Mouse (Mus musculus) megakaryocyte-erythroid progenitor cell, adult 5-6 weeks (primary cell): ENCODE measurements around the gene Ift80. TPM values are rescaled to one million over a fixed set of nuclear protein-coding genes. Genes with fewer than 3 reads are reported as not detected.
A peak's percentile ranks its signal among the peaks of the same experiment; 100 is the strongest.
"Not testable (repeated sequence)": the region's sequence is repeated elsewhere in the genome, so short reads cannot be mapped to it uniquely, and the experiment has no call there.

Source experiments
- ATAC-seq: replicated peaks from 2 replicates; pipeline ENCODE4 v1.8.0; 2016; ENCODE audit warnings: mild to moderate bottlenecking, inconsistent platforms; ENCODE audit not compliant: severe bottlenecking, poor library complexity, low FRiP score, low TSS enrichment
- total RNA-seq, 2 experiments: library from RNA; stranded (forward) in 1 of 2; stranded (reverse) in 1 of 2; fragments of 200-1000, 215-1000 nt in 1 of 2; fragments of >200 nt in 1 of 2; fragmentation: Nextera tagmentation in 1 of 2; gene quantifications; 2 replicates each; pipeline ENCODE4 v1.2.3; 2014 to 2017

The Ift80 gene
- total RNA-seq, 2 experiments from 2014 or later: 20.1 to 26.8 TPM

GRCm38 (mm10) chr3:69004055-69004436 lies 324 bp downstream of the Ift80 start:
- ATAC-seq: 0 out of 2 replicates have a peak, but pooled peaks have one; percentile 8

- ATAC-seq: no peak
These were observed 1.6 kb downstream of the Ift80 start for GRCm38 (mm10) chr3:69002781-69003180.

DNA sequence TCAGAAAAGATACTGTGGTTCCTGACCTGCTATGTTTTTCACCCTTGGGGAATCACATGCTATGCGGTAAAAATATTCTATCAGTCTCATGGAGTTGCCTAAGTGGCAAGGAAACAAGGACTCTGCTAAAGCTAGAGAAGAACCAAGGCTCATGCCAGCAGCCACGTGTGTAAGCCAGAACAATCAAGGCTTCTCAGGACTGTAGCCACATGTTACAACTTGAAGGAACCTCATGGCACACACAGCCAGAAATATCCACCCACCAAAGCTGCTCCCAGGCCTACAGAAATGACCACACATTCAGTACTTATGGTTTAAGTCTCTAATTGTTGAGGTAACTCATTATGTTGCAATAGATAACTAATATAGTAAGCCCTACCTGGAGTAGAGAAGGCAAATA lies 17.8 kb downstream of the Ift80 start:
- no peak for ATAC-seq

DNA sequence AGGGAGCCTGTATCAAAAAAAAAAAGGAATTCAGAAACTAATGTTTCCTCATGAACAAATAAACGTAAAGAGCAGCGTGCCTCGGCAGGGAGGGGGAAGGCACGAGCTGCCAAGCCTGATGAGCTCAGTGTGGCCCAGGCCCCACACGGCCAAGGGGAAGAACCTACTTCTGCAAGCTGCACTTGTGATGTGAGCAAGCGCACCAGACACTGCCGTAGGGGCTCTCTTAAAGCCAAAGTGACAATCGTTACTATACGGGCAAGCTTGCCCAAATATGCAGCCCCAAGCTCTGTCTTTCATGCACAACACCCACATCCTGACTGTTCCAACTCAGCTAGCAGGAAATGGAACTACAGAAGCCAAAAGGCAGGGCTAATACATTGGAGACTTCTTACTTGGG lies 23.5 kb downstream of the Ift80 start:
- no peak for ATAC-seq

DNA sequence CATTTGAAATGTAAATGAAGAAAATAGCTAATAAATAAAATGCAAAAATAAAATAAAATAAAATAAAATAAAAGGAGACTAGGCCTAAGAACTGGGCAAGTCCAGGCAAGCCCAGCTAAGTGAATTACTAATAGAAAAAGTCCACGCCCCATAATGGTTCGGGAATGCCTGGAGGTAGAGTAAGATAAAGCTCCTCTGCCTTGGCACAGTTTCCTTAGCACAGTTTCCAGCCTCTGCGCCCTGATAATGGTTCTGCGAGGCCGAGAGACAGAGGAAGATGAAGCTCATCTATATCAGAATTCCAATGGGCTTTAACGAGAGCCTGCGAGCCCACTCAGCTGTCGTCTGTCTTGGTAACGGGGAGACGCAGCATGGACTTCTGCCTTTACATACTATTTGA lies 25.2 kb downstream of the Ift80 start:
- ATAC-seq: peak; percentile 85

GRCm38 (mm10) chr3:68977696-68978095 lies 26.7 kb downstream of the Ift80 start:
- ATAC-seq: no peak

DNA sequence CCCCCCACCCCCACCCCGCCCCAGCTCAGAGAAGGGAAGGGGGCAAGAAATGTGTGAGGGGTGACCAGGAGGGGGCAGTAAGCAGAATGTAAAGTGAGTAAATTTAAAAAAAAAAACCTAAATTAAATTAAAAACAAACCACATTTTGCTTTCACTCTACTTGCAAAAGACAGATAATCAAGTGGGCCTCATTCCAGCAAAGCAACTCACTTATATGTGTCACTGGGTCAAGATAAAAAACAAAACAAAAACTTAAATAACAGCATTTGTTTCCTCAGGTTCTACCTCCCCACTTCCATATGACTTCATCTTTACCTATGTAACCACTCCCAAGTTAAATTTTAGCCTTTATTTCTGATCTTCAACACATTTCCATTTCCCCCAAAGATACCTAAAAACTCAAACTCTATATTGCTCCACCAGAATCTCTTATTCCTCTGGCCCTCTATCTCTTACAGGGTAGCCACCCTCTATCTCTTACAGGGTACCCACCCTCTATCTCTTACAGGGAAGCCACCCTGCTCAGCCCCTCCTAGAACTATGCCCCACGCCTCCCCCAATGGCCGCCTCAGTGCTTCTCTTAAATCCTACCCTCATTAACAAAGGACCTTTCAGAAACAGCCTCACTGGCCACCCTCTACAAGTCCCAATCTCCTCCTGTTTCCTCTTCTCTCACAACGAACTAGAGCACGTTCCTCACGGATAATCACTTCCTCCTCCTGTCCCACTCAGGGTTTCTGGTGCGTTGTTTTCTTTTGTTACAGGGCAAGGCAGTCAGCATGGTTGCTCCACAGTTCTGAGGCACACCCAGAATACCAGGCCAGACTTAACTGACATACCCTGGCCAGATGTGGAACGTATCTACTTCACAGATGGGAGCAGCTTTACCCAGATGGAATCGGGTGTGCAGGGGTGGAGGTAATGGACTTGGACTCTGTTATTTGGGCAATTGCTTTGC lies 28.6 kb downstream of the Ift80 start:
- peak; percentile 82 for ATAC-seq

DNA sequence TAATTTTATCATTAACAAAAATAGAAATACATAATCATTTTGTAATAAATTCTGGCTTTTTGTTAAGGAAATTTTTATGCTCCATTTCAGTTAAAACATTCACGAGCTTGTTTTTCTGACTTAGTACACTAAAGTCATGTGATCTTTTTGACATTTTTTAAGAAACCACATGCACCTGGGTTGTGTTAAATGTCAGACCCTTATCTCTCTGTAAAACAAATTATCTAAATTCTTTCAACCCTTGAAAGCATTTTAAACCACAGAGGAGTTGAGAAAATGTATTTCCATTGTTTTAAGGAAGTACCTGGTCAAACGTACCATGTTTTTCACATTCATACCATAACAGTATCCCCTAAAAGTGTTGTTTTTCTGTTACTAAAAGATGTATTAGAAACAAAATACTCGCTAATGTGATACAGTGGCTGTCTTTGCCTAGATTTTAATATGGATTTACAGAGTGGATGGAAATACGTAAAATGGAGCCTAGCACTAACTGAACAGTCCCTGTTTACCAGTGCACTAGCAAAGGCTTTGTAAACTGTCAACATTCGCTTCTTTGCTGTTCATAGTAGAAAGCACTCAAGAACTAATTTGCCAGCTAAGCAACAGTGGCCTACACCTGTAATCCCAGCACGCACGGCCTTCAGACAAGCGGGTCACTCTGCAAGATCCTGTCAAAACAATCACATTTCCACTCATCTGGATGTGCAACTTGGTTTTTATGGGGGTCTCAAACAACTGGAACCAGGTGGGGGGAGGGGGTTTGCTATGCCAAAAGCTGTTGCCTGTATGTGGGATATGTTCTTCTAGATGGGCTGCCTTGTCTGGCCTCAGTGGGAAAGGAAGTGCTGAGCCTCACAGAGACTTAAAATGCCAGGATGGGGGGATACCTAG lies 29.5 kb downstream of the Ift80 start:
- no peak for ATAC-seq

- ATAC-seq: no peak
These were observed 30.8 kb downstream of the Ift80 start for GRCm38 (mm10) chr3:68973574-68973973.

DNA sequence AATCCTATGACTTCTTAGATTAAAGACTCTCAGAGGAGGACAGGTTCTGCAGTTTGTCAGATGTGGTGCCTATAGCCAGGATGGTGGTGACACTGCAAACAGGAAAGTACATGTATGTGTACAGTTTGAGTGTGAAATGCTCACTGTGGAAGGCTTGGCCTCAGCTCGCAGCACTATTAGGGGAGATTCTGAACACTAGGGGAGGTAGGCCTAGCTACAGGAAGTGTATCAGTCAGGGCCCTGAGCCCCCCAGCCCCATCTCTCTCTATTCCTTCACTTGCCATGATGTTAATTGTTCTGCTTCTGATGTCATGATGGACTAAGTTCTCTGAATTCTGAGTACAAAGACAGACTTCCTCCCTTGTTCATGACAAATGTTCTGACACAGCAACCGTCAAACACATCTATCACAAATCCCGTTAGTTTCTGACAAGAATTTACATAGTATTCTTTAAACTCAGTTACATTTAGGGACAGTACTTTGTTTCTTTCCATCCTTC lies 35.2 kb downstream of the Ift80 start:
- ATAC-seq: no peak

GRCm38 (mm10) chr3:68967404-68967803 lies 37.0 kb downstream of the Ift80 start:
- peak; percentile 76 for ATAC-seq

GRCm38 (mm10) chr3:68966527-68967285 lies 37.7 kb downstream of the Ift80 start:
- no peak for ATAC-seq

DNA sequence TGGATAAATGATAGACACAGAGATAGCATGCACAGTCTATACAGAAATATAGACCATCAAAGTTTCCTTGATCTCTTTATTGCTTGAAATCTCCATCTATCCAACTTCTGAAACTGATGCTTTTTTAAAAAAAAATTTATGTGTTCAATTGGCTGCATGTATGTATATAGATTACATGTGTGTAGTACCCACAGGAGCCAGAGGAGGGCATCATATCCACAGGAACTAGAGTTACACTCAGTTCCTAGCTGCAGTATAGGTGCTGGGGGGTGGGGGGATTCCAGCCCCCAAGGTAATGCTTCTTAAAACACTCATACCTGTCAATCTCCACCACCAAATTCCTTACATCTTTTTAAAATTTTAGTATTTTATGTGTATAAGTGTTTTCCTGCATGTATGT lies 39.7 kb downstream of the Ift80 start:
- ATAC-seq: no peak

GRCm38 (mm10) chr3:68957413-68957812 lies 47.0 kb downstream of the Ift80 start:
- no peak for ATAC-seq

GRCm38 (mm10) chr3:68956454-68956853 lies 47.9 kb downstream of the Ift80 start:
- no peak for ATAC-seq

GRCm38 (mm10) chr3:68954487-68954886 lies 49.9 kb downstream of the Ift80 start:
- no peak for ATAC-seq

DNA sequence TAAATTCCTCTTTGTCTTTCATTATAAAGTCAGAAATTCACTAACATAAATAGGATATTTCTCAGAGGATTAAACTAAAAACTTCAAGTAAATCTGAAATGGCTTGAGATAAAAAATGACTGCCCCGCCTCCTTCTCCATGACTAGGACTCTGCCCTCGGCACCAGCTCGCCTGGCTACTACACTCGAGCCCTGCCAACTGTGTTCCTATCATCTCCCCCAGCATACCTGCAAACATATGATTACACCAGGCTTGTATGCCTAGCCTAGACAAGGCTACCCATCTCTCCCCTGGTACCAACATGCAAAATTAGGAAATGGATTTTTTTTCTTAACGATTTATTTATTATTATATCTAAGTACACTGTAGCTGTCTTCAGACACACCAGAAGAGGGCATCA lies 51.7 kb downstream of the Ift80 start:
- ATAC-seq: peak; percentile 89

DNA sequence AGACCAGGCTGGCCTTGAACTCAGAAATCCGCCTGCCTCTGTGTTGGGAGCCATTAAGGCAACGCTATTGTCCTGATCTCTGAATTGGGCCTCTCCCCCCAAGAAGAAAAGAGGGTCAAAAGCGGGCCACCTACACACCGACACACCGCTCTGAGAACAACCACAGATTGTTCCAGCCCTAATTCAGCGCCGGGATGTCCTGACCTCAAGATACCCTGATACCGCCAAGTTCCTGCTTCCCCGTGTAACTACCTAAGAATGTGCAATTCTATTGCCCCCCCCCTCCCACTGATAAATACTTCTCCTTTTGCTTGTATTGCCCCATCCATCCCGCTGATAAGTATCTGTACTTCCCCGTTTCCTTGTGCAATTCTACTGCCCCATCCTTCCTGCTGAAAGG lies 52.4 kb downstream of the Ift80 start:
- not testable (repeated sequence) for ATAC-seq

- ATAC-seq: no peak
These were observed 55.0 kb downstream of the Ift80 start for GRCm38 (mm10) chr3:68949381-68949780.
